Mouse (Mus musculus) liver, adult 2 months (tissue): ENCODE results near the gene Msl1. TPM values are rescaled to one million over a fixed set of nuclear protein-coding genes. Genes with fewer than 3 reads are reported as not detected.

Experiments used
- DNase-seq: peaks from one replicate; pipeline ENCODE4 v3.0.0-alpha.2; 2011; ENCODE audit warnings: low read depth, low spot score; ENCODE audit errors: extremely low read depth
- H3K27ac ChIP-seq: fragments of 200-500 bp; replicated peaks from 2 replicates; pipeline ENCODE4 v1.5.1; 2012; ENCODE audit warnings: low read depth, mild to moderate bottlenecking, control low read depth, inconsistent platforms, low read length; ENCODE audit not compliant: insufficient read depth
- H3K27me3 ChIP-seq: fragments of 200-500 bp; 2 replicates; pipeline ENCODE4 v1.6.1; 2012; ENCODE audit warnings: mild to moderate bottlenecking, moderate library complexity, low read length, inconsistent platforms; ENCODE audit not compliant: control insufficient read depth, insufficient read depth
- H3K36me3 ChIP-seq: fragments of 200-500 bp; 2 replicates; pipeline ENCODE4 v1.6.1; 2012; ENCODE audit warnings: low read length, inconsistent platforms; ENCODE audit not compliant: control insufficient read depth, insufficient read depth
- H3K4me1 ChIP-seq: fragments of 200-500 bp; 2 replicates; pipeline ENCODE4 v1.6.1; 2011; ENCODE audit warnings: low read length; ENCODE audit not compliant: control insufficient read depth, insufficient read depth
- H3K4me3 ChIP-seq: fragments of 200-500 bp; 2 replicates; pipeline ENCODE4 v1.5.1; 2011; ENCODE audit warnings: low read depth, mild to moderate bottlenecking, control low read depth, low read length, moderate library complexity; ENCODE audit not compliant: insufficient read depth
- H3K79me2 ChIP-seq: fragments of 200-500 bp; 2 replicates; pipeline ENCODE4 v1.6.1; 2012; ENCODE audit warnings: inconsistent platforms, mild to moderate bottlenecking, low read length, moderate library complexity; ENCODE audit not compliant: control insufficient read depth, insufficient read depth
- H3K9ac ChIP-seq: fragments of 200-500 bp; 2 replicates; pipeline ENCODE4 v1.6.1; 2012; ENCODE audit warnings: low read depth, mild to moderate bottlenecking, control low read depth, inconsistent platforms, low read length
- CTCF ChIP-seq: fragments of 200-500 bp; IDR thresholded peaks from 2 replicates; pipeline ENCODE4 v1.5.1; 2011; ENCODE audit warnings: low read depth, low read length, control low read depth
- POLR2A ChIP-seq: fragments of 200-500 bp; IDR thresholded peaks from 2 replicates; pipeline ENCODE4 v1.6.1; 2011; ENCODE audit warnings: low read length, control low read depth; ENCODE audit not compliant: insufficient read depth; ENCODE audit errors: extremely low read depth
- WGBS: fragments of 180-500 bp; shearing (Covaris S2); methylation state at CpG from one replicate; pipeline ENCODE4 v1.1.7; 2018; 5-methylcytosine and 5-hydroxymethylcytosine counted together
- polyA plus RNA-seq: library from polyadenylated mRNA; depleted of rRNA; stranded (reverse); fragments of >200 nt; gene quantifications from 2 replicates; pipeline ENCODE4 v1.2.3, GENCODE M21; 2012
- total RNA-seq: library from RNA; depleted of rRNA; stranded (reverse); fragments of >200 nt; gene quantifications from 2 replicates; pipeline ENCODE4 v1.2.3, GENCODE M21; 2014

The Msl1 gene
- total and polyA plus RNA-seq, 2 experiments: 15.5 to 17.0 TPM

GRCm38 (mm10) chr11:98795714-98796514, 598 bp downstream of the Msl1 start:
- TF ChIP-seq POLR2A (no peak), CTCF (no peak)
- no peak for DNase-seq
- H3K36me3 ChIP-seq: peaks cover 11% of the 10 kb centered on the region
- H3K79me2 ChIP-seq: peaks cover 26% of the 10 kb centered on the region
- H3K27me3 ChIP-seq: no peaks in the 10 kb centered on the region
- peak overlapping the region; percentile 92 for H3K4me3 ChIP-seq
- H3K9ac ChIP-seq: peak overlapping the region; percentile 95
- H3K27ac ChIP-seq: peak overlapping the region; percentile 95
- H3K4me1 ChIP-seq: peaks cover 13% of the 10 kb centered on the region
- WGBS: 1% methylated on average over 65 of the region's 74 CpGs

GRCm38 (mm10) chr11:98796515-98797216, 1.4 kb downstream of the Msl1 start:
- peak; percentile 42 for DNase-seq

GRCm38 (mm10) chr11:98797306-98797705, 2.0 kb downstream of the Msl1 start:
- H3K4me1 ChIP-seq: peaks cover 13% of the 10 kb centered on the region
- 0 out of 2 replicates have a peak overlapping the region, but pooled peaks have one; percentile 30 for H3K27ac ChIP-seq
- H3K4me3 ChIP-seq: peak overlapping the region; percentile 16
- TF ChIP-seq CTCF: no peak
- no peak for TF ChIP-seq POLR2A
- DNase-seq: no peak
- no peaks in the 10 kb centered on the region for H3K27me3 ChIP-seq
- peaks cover 22% of the 10 kb centered on the region for H3K36me3 ChIP-seq
- 8% methylated on average over 5 of the region's 5 CpGs for WGBS
- peaks cover 26% of the 10 kb centered on the region for H3K79me2 ChIP-seq
- H3K9ac ChIP-seq: peak overlapping the region; percentile 69

More at GRCm38 (mm10) chr11:98796515-98797216, 1.4 kb downstream of the Msl1 start:
- peaks cover 13% of the 10 kb centered on the region for H3K4me1 ChIP-seq
- H3K27ac ChIP-seq: peak overlapping the region; percentile 95
- WGBS: 3% methylated on average over 23 of the region's 23 CpGs
- no peak for TF ChIP-seq POLR2A
- TF ChIP-seq CTCF: no peak
- H3K4me3 ChIP-seq: peak overlapping the region; percentile 92
- peaks cover 26% of the 10 kb centered on the region for H3K79me2 ChIP-seq
- peaks cover 16% of the 10 kb centered on the region for H3K36me3 ChIP-seq
- peak overlapping the region; percentile 95 for H3K9ac ChIP-seq
- no peaks in the 10 kb centered on the region for H3K27me3 ChIP-seq

- no peak overlapping the region for H3K27ac ChIP-seq
- peaks cover 28% of the 10 kb centered on the region for H3K36me3 ChIP-seq
- 54% methylated on average over 4 of the region's 4 CpGs for WGBS
- DNase-seq: no peak
- TF ChIP-seq CTCF (no peak), POLR2A (no peak)
- H3K4me1 ChIP-seq: peaks cover 13% of the 10 kb centered on the region
- no peaks in the 10 kb centered on the region for H3K27me3 ChIP-seq
- no peak overlapping the region for H3K4me3 ChIP-seq
- peak overlapping the region; percentile 69 for H3K9ac ChIP-seq
- H3K79me2 ChIP-seq: peaks cover 26% of the 10 kb centered on the region
Measured at GRCm38 (mm10) chr11:98797909-98798308, 2.6 kb downstream of the Msl1 start.

DNA sequence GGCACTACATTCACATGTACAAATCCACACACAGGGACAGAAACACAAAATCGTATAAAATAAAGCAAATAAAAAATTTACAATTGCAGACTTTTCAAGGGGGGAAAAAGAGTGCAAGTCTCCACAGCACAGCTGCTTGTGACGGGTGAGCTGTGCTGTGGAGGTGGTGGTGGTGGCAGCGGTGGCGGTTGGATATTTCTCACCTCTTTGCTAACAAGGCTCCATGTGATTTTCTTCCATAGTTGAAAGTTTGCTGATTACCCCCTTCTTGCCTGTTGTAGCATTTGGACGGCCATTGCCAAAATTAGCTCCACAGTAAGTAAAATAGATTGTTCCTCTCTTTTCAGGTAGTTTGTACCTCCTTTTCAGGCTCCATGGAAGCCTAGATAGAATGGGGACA, 9.3 kb downstream of the Msl1 start, which contains the start of gene Casc3:
Gene Casc3, plus strand, starts transcription at position 301 of the 400 bp plus-strand sequence.
- Histone ChIP-seq H3K36me3 (peaks cover 56% of the 10 kb centered on the region), H3K79me2 (no peaks in the 10 kb centered on the region; the same call in 1 of the 2 replicates), H3K27me3 (no peaks in the 10 kb centered on the region), H3K27ac (no peak within 1 kb of the TSS), H3K4me3 (no peak within 1 kb of the TSS), H3K4me1 (peaks cover 2% of the 10 kb centered on the region; the same call in 1 of the 2 replicates), H3K9ac (no peak within 1 kb of the TSS)
- WGBS: 93% methylated on average over 5 of the region's 5 CpGs
- no peak for TF ChIP-seq POLR2A
- no peak for DNase-seq
